Mouse (Mus musculus): ENCODE data around the gene Grb2. TPM values are rescaled to one million over a fixed set of nuclear protein-coding genes. Genes with fewer than 3 reads are reported as not detected.

Grb2 gene
- polyA plus RNA-seq, 1 experiment from 2014 or later: 121 TPM

- 87% methylated on average over 13 of the region's 13 CpGs for WGBS
These were observed 78.5 kb downstream of the Grb2 start for GRCm38 (mm10) chr11:115629734-115630531.

GRCm38 (mm10) chr11:115628465-115629101, 79.8 kb downstream of the Grb2 start:
- no peak overlapping the region for H3K27ac ChIP-seq
- no peak for DNase-seq (ENCODE audit: low spot score)
- WGBS: 55% methylated on average over 13 of the region's 13 CpGs

More at GRCm38 (mm10) chr11:115629734-115630531, 78.5 kb downstream of the Grb2 start:
- no peak overlapping the region for H3K4me3 ChIP-seq (replicated peaks; ENCODE audit: low read length)
- no peaks in the 10 kb centered on the region for H3K36me3 ChIP-seq (replicated peaks; ENCODE audit: control insufficient read depth, insufficient read depth)
- peaks cover 14% of the 10 kb centered on the region; the same call in 1 of the 2 replicates for H3K4me1 ChIP-seq (replicated peaks; ENCODE audit: control insufficient read depth, insufficient read depth, low read length)
- no peaks in the 10 kb centered on the region for H3K27me3 ChIP-seq (ENCODE audit: control insufficient read depth, insufficient read depth, low read length)
- no peak overlapping the region for H3K9ac ChIP-seq
- H3K27ac ChIP-seq: no peak overlapping the region
- no peak overlapping the region for H3K4me2 ChIP-seq (replicated peaks)
- DNase-seq (ENCODE audit: low spot score) (no peak), ATAC-seq (ENCODE audit: low FRiP score) (no peak)
- H3K9me3 ChIP-seq (ENCODE audit: control insufficient read depth, low read length): no peaks in the 10 kb centered on the region

GRCm38 (mm10) chr11:115627705-115628464, 80.5 kb downstream of the Grb2 start, which contains the start of gene Slc25a19:
TSS of gene Slc25a19 (minus strand) at chr11:115628295.
- no peak within 1 kb of the TSS for H3K27ac ChIP-seq
- no peaks in the 10 kb centered on the region for H3K27me3 ChIP-seq (ENCODE audit: control insufficient read depth, insufficient read depth, low read length)
- peak; percentile 99 for ATAC-seq (ENCODE audit: low FRiP score)
- H3K9ac ChIP-seq: peak within 1 kb of the TSS; percentile 79
- peak within 1 kb of the TSS; percentile 87 for H3K4me2 ChIP-seq (replicated peaks)
- H3K9me3 ChIP-seq (ENCODE audit: control insufficient read depth, low read length): no peaks in the 10 kb centered on the region
- H3K4me3 ChIP-seq (replicated peaks; ENCODE audit: low read length): peak within 1 kb of the TSS; percentile 75
- under 1% methylated on average over 47 of the region's 47 CpGs for WGBS
- peaks cover 9% of the 10 kb centered on the region for H3K36me3 ChIP-seq (replicated peaks; ENCODE audit: control insufficient read depth, insufficient read depth)
- peaks cover 14% of the 10 kb centered on the region; the same call in 1 of the 2 replicates for H3K4me1 ChIP-seq (replicated peaks; ENCODE audit: control insufficient read depth, insufficient read depth, low read length)
- DNase-seq (ENCODE audit: low spot score): peak; percentile 98

More at GRCm38 (mm10) chr11:115628465-115629101, 79.8 kb downstream of the Grb2 start:
- peak overlapping the region; percentile 87 for H3K4me2 ChIP-seq (replicated peaks)
- H3K27me3 ChIP-seq (ENCODE audit: control insufficient read depth, insufficient read depth, low read length): no peaks in the 10 kb centered on the region
- H3K36me3 ChIP-seq (replicated peaks; ENCODE audit: control insufficient read depth, insufficient read depth): peaks cover 2% of the 10 kb centered on the region
- H3K4me1 ChIP-seq (replicated peaks; ENCODE audit: control insufficient read depth, insufficient read depth, low read length): peaks cover 14% of the 10 kb centered on the region; the same call in 1 of the 2 replicates
- H3K4me3 ChIP-seq (replicated peaks; ENCODE audit: low read length): peak overlapping the region; percentile 75
- peak overlapping the region; percentile 79 for H3K9ac ChIP-seq
- no peaks in the 10 kb centered on the region for H3K9me3 ChIP-seq (ENCODE audit: control insufficient read depth, low read length)
- peak; percentile 22; the same call in 1 of the 2 replicates for ATAC-seq (ENCODE audit: low FRiP score)

- H3K9me3 ChIP-seq (ENCODE audit: control insufficient read depth, low read length): no peaks in the 10 kb centered on the region
- peak overlapping the region; percentile 79 for H3K9ac ChIP-seq
- DNase-seq (ENCODE audit: low spot score) (no peak), ATAC-seq (ENCODE audit: low FRiP score) (no peak)
- peak overlapping the region; percentile 87 for H3K4me2 ChIP-seq (replicated peaks)
- H3K4me1 ChIP-seq (replicated peaks; ENCODE audit: control insufficient read depth, insufficient read depth, low read length): peaks cover 14% of the 10 kb centered on the region; the same call in 1 of the 2 replicates
- peak overlapping the region; percentile 75 for H3K4me3 ChIP-seq (replicated peaks; ENCODE audit: low read length)
- H3K36me3 ChIP-seq (replicated peaks; ENCODE audit: control insufficient read depth, insufficient read depth): peaks cover 18% of the 10 kb centered on the region
- no peaks in the 10 kb centered on the region for H3K27me3 ChIP-seq (ENCODE audit: control insufficient read depth, insufficient read depth, low read length)
- WGBS: 59% methylated on average over 11 of the region's 11 CpGs
- no peak overlapping the region for H3K27ac ChIP-seq
These were observed 81.4 kb downstream of the Grb2 start for GRCm38 (mm10) chr11:115626824-115627616.

GRCm38 (mm10) chr11:115625877-115626276, 82.5 kb downstream of the Grb2 start:
- H3K9me3 ChIP-seq (ENCODE audit: control insufficient read depth, low read length): no peaks in the 10 kb centered on the region
- H3K36me3 ChIP-seq (replicated peaks; ENCODE audit: control insufficient read depth, insufficient read depth): peaks cover 26% of the 10 kb centered on the region
- 0 out of 2 replicates have a peak overlapping the region, but pooled peaks have one; percentile 16 for H3K9ac ChIP-seq
- no peak overlapping the region for H3K27ac ChIP-seq
- no peak overlapping the region for H3K4me3 ChIP-seq (replicated peaks; ENCODE audit: low read length)
- H3K4me2 ChIP-seq (replicated peaks): no peak overlapping the region
- peaks cover 14% of the 10 kb centered on the region; the same call in 1 of the 2 replicates for H3K4me1 ChIP-seq (replicated peaks; ENCODE audit: control insufficient read depth, insufficient read depth, low read length)
- no peak for DNase-seq (ENCODE audit: low spot score)
- no peak for ATAC-seq (ENCODE audit: low FRiP score)
- 81% methylated on average over 9 of the region's 9 CpGs for WGBS
- no peaks in the 10 kb centered on the region for H3K27me3 ChIP-seq (ENCODE audit: control insufficient read depth, insufficient read depth, low read length)

- H3K27me3 ChIP-seq (ENCODE audit: control insufficient read depth, insufficient read depth, low read length): no peaks in the 10 kb centered on the region
- WGBS: 74% methylated on average over 9 of the region's 9 CpGs
- H3K27ac ChIP-seq: no peak overlapping the region
- DNase-seq (ENCODE audit: low spot score) (no peak), ATAC-seq (ENCODE audit: low FRiP score) (no peak)
- peaks cover 11% of the 10 kb centered on the region; the same call in 1 of the 2 replicates for H3K4me1 ChIP-seq (replicated peaks; ENCODE audit: control insufficient read depth, insufficient read depth, low read length)
- H3K4me3 ChIP-seq (replicated peaks; ENCODE audit: low read length): no peak overlapping the region
- H3K9ac ChIP-seq: no peak overlapping the region
- peaks cover 49% of the 10 kb centered on the region for H3K36me3 ChIP-seq (replicated peaks; ENCODE audit: control insufficient read depth, insufficient read depth)
- no peak overlapping the region for H3K4me2 ChIP-seq (replicated peaks)
- no peaks in the 10 kb centered on the region for H3K9me3 ChIP-seq (ENCODE audit: control insufficient read depth, low read length)
These were observed 84.8 kb downstream of the Grb2 start for GRCm38 (mm10) chr11:115623487-115624070.

- no peaks in the 10 kb centered on the region for H3K4me1 ChIP-seq (replicated peaks; ENCODE audit: control insufficient read depth, insufficient read depth, low read length)
- no peak overlapping the region for H3K4me2 ChIP-seq (replicated peaks)
- H3K9ac ChIP-seq: no peak overlapping the region
- WGBS: 92% methylated on average over 7 of the region's 7 CpGs
- no peak for ATAC-seq (ENCODE audit: low FRiP score)
- H3K4me3 ChIP-seq (replicated peaks; ENCODE audit: low read length): no peak overlapping the region
- peaks cover 75% of the 10 kb centered on the region for H3K36me3 ChIP-seq (replicated peaks; ENCODE audit: control insufficient read depth, insufficient read depth)
- H3K27ac ChIP-seq: no peak overlapping the region
- no peaks in the 10 kb centered on the region for H3K27me3 ChIP-seq (ENCODE audit: control insufficient read depth, insufficient read depth, low read length)
- DNase-seq (ENCODE audit: low spot score): no peak
- no peaks in the 10 kb centered on the region for H3K9me3 ChIP-seq (ENCODE audit: control insufficient read depth, low read length)
These were observed 88.4 kb downstream of the Grb2 start for GRCm38 (mm10) chr11:115619949-115620348.
